In genomic region chr12:85524193-85524858, GRCm38 (mm10) we compare ENCODE assay signal across 11 mouse cellular contexts. TPM values are rescaled to one million over a fixed set of nuclear protein-coding genes. Genes with fewer than 3 reads are reported as not detected.
DNase-seq lines count a peak whose midpoint lies in the region; ATAC-seq and TF ChIP-seq lines count a peak whose summit lies in the region.
"Had no signal": no experiment of that assay in that cellular context is flagged by ENCODE, and none has a peak within 500 bp of the region (broad histone marks: within the 10 kb centered on the region; RNA-seq: fewer than 3 reads in every experiment).

No protein-coding gene starts in this region.

- H3K4me1 ChIP-seq in cerebellum, adult 2 months (ENCODE audit: control insufficient read depth, insufficient read depth, low read length), result peaks cover 5% of the 10 kb centered on the region
- H3K4me1 ChIP-seq in limb, embryonic 10.5 days, result peaks cover 28% of the 10 kb centered on the region

- H3K27me3 ChIP-seq in cerebellum, adult 2 months (ENCODE audit: control insufficient read depth, insufficient read depth, low read length), result no peaks in the 10 kb centered on the region
- H3K27me3 ChIP-seq in limb, embryonic 10.5 days (ENCODE audit: low read depth, poor library complexity, severe bottlenecking), result no peaks in the 10 kb centered on the region
- H3K27me3 ChIP-seq: embryonic facial prominence, embryonic 13.5 days; heart, embryonic 15.5 days; lung, embryonic 15.5 days had no signal

- H3K36me3 ChIP-seq in limb, embryonic 10.5 days, result no peaks in the 10 kb centered on the region
- H3K36me3 ChIP-seq: embryonic facial prominence, embryonic 13.5 days; heart, embryonic 15.5 days; lung, embryonic 15.5 days had no signal

- H3K27ac ChIP-seq in cerebellum, adult 2 months (ENCODE audit: insufficient read depth, low read length), result peak overlapping the region; percentile 34; the same call in 1 of the 2 replicates
- H3K27ac ChIP-seq in limb, embryonic 10.5 days, result 0 out of 2 replicates have a peak overlapping the region, but pooled peaks have one; percentile 28
- H3K27ac ChIP-seq: embryonic facial prominence, embryonic 13.5 days; heart, embryonic 15.5 days; lung, embryonic 15.5 days had no signal

- no peaks in the 10 kb centered on the region for H3K9me3 ChIP-seq in limb, embryonic 10.5 days (replicated peaks)
- H3K9me3 ChIP-seq: embryonic facial prominence, embryonic 13.5 days; heart, embryonic 15.5 days; lung, embryonic 15.5 days had no signal

- WGBS in cerebellum, adult 2 months, result 33% methylated on average over 8 of the region's 8 CpGs
- WGBS in limb, embryonic 10.5 days, result 54% methylated on average over 8 of the region's 8 CpGs

- no peak for ATAC-seq in cerebellum, adult (ENCODE audit: insufficient number of reproducible peaks, low FRiP score, low TSS enrichment)

- TF ChIP-seq POLR2A in cerebellum, adult 2 months (IDR thresholded peaks at IDR 0.05; ENCODE audit: borderline replicate concordance, insufficient read depth, low read length), result no peak

- DNase-seq in cerebellum, adult 2 months, result peak in 1 of 2 experiments; percentile 27
- DNase-seq in right cerebral cortex, postnatal 10 days (ENCODE audit: low spot score in 2 of 2), result peak; percentile 39 to 41
- no peak for DNase-seq in right cerebral cortex, adult 2 months (ENCODE audit: low spot score in 2 of 2)
- no peak for DNase-seq in limb, embryonic 10.5 days (ENCODE audit: low spot score)
- no peak for DNase-seq in thymus, postnatal 10 days (ENCODE audit: low spot score in 2 of 2)
- no peak for DNase-seq in kidney, postnatal 36 days
- DNase-seq in frontal cortex, postnatal 25 days (ENCODE audit: low spot score in 2 of 2), result no peak

- H3K4me3 ChIP-seq in cerebellum, adult 2 months (replicated peaks; ENCODE audit: insufficient read depth, low read depth, low read length), result no peak overlapping the region
- no peak overlapping the region for H3K4me3 ChIP-seq in limb, embryonic 10.5 days
- H3K4me3 ChIP-seq: embryonic facial prominence, embryonic 13.5 days; heart, embryonic 15.5 days; lung, embryonic 15.5 days had no signal

- TF ChIP-seq CTCF in cerebellum, adult 2 months (IDR thresholded peaks at IDR 0.05; ENCODE audit: borderline replicate concordance, insufficient read depth, low read depth, low read length), result no peak

RNA-seq across cellular contexts. Expression of gene Fos, which starts 50.6 kb away (rescaled TPM):
- polyA plus RNA-seq in cerebellum, adult 2 months (2012; rRNA removed), result 16.6 and 22.4 TPM in 2 replicates
- polyA plus RNA-seq in limb, embryonic 10.5 days (2016; fragmentation: Nextera tagmentation; extraction: Ambion mirVana), result 0.76 and 0.80 TPM in 2 replicates

Comparison
In these comparisons a context has a peak if more than half of its experiments do, and no peak if none do; other contexts are left out.
1. DNase-seq: peak in right cerebral cortex, postnatal 10 days (2 of 2); none in right cerebral cortex, adult 2 months (0 of 2), limb, embryonic 10.5 days (single experiment), thymus, postnatal 10 days (0 of 2), kidney, postnatal 36 days (0 of 2) and frontal cortex, postnatal 25 days (0 of 2).